Mouse (Mus musculus): Measurements from ENCODE around the gene Car14. TPM values are rescaled to one million over a fixed set of nuclear protein-coding genes. Genes with fewer than 3 reads are reported as not detected.
"Not testable (repeated sequence)": the region's sequence is repeated elsewhere in the genome, so short reads cannot be mapped to it uniquely, and the experiment has no call there.

Gene Car14
- polyA plus RNA-seq, 1 experiment from 2014 or later = 78.2 TPM

- peaks cover 13% of the 10 kb centered on the region for H3K4me1 ChIP-seq (ENCODE audit: control insufficient read depth, insufficient read depth, low read length)
- under 1% methylated on average over 103 of the region's 105 CpGs for WGBS
Measured at GRCm38 (mm10) chr3:95929581-95930470, 25.3 kb upstream of the Car14 start.

GRCm38 (mm10) chr3:95928658-95929503, 24.4 kb upstream of the Car14 start, which contains the start of gene Anp32e:
Gene Anp32e (plus strand): TSS chr3:95929246.
- ATAC-seq (replicated peaks; ENCODE audit: extremely low read depth, insufficient read depth, low FRiP score) = peak; percentile 99
- Histone ChIP-seq H3K4me1 (ENCODE audit: control insufficient read depth, insufficient read depth, low read length) (peaks cover 13% of the 10 kb centered on the region), H3K9me3 (replicated peaks; ENCODE audit: control insufficient read depth, low read length) (no peaks in the 10 kb centered on the region), H3K9ac (ENCODE audit: low read length) (peak within 1 kb of the TSS; percentile 98), H3K4me2 (ENCODE audit: low read depth, low read length) (peak within 1 kb of the TSS; percentile 76), H3K4me3 (ENCODE audit: low read length) (peak within 1 kb of the TSS; percentile 93), H3K27me3 (ENCODE audit: control insufficient read depth, insufficient read depth, low read length) (no peaks in the 10 kb centered on the region), H3K27ac (ENCODE audit: low read length) (peak within 1 kb of the TSS; percentile 90), H3K36me3 (ENCODE audit: control insufficient read depth, insufficient read depth) (peaks cover 1% of the 10 kb centered on the region; the same call in 1 of the 2 replicates)
- WGBS = under 1% methylated on average over 49 of the region's 49 CpGs

More at GRCm38 (mm10) chr3:95929581-95930470, 25.3 kb upstream of the Car14 start:
- ATAC-seq (replicated peaks; ENCODE audit: extremely low read depth, insufficient read depth, low FRiP score) = no peak
- Histone ChIP-seq H3K36me3 (ENCODE audit: control insufficient read depth, insufficient read depth) (peaks cover 10% of the 10 kb centered on the region), H3K4me2 (ENCODE audit: low read depth, low read length) (peak overlapping the region; percentile 76), H3K27ac (ENCODE audit: low read length) (peak overlapping the region; percentile 90), H3K27me3 (ENCODE audit: control insufficient read depth, insufficient read depth, low read length) (no peaks in the 10 kb centered on the region), H3K4me3 (ENCODE audit: low read length) (peak overlapping the region; percentile 93), H3K9ac (ENCODE audit: low read length) (peak overlapping the region; percentile 98), H3K9me3 (replicated peaks; ENCODE audit: control insufficient read depth, low read length) (no peaks in the 10 kb centered on the region)

- H3K27ac ChIP-seq (ENCODE audit: low read length) = peak overlapping the region; percentile 71
- H3K9me3 ChIP-seq (replicated peaks; ENCODE audit: control insufficient read depth, low read length) = no peaks in the 10 kb centered on the region
- no peaks in the 10 kb centered on the region for H3K36me3 ChIP-seq (ENCODE audit: control insufficient read depth, insufficient read depth)
- H3K4me1 ChIP-seq (ENCODE audit: control insufficient read depth, insufficient read depth, low read length) = peaks cover 13% of the 10 kb centered on the region
- 38% methylated on average over 6 of the region's 6 CpGs for WGBS
- peak overlapping the region; percentile 93 for H3K4me3 ChIP-seq (ENCODE audit: low read length)
- ATAC-seq (replicated peaks; ENCODE audit: extremely low read depth, insufficient read depth, low FRiP score) = no peak
- H3K9ac ChIP-seq (ENCODE audit: low read length) = peak overlapping the region; percentile 40
- H3K4me2 ChIP-seq (ENCODE audit: low read depth, low read length) = peak overlapping the region; percentile 59
- H3K27me3 ChIP-seq (ENCODE audit: control insufficient read depth, insufficient read depth, low read length) = no peaks in the 10 kb centered on the region
Measured at GRCm38 (mm10) chr3:95928261-95928657, 23.8 kb upstream of the Car14 start.

GRCm38 (mm10) chr3:95925087-95925486, 20.6 kb upstream of the Car14 start:
- no peaks in the 10 kb centered on the region for H3K36me3 ChIP-seq (ENCODE audit: control insufficient read depth, insufficient read depth)
- 75% methylated on average over 5 of the region's 5 CpGs for WGBS

GRCm38 (mm10) chr3:95924185-95924584, 19.7 kb upstream of the Car14 start:
- ATAC-seq (replicated peaks; ENCODE audit: extremely low read depth, insufficient read depth, low FRiP score) = no peak
- WGBS = 54% methylated on average over 4 of the region's 4 CpGs
- H3K36me3 ChIP-seq (ENCODE audit: control insufficient read depth, insufficient read depth) = no peaks in the 10 kb centered on the region
- no peaks in the 10 kb centered on the region for H3K9me3 ChIP-seq (replicated peaks; ENCODE audit: control insufficient read depth, low read length)
- H3K9ac ChIP-seq (ENCODE audit: low read length) = no peak overlapping the region
- H3K27me3 ChIP-seq (ENCODE audit: control insufficient read depth, insufficient read depth, low read length) = no peaks in the 10 kb centered on the region
- peak overlapping the region; percentile 14; the same call in 1 of the 2 replicates for H3K27ac ChIP-seq (ENCODE audit: low read length)
- H3K4me3 ChIP-seq (ENCODE audit: low read length) = no peak overlapping the region
- H3K4me1 ChIP-seq (ENCODE audit: control insufficient read depth, insufficient read depth, low read length) = no peaks in the 10 kb centered on the region
- no peak overlapping the region for H3K4me2 ChIP-seq (ENCODE audit: low read depth, low read length)

More at GRCm38 (mm10) chr3:95925087-95925486, 20.6 kb upstream of the Car14 start:
- H3K4me1 ChIP-seq (ENCODE audit: control insufficient read depth, insufficient read depth, low read length) = no peaks in the 10 kb centered on the region
- no peaks in the 10 kb centered on the region for H3K9me3 ChIP-seq (replicated peaks; ENCODE audit: control insufficient read depth, low read length)
- H3K4me3 ChIP-seq (ENCODE audit: low read length) = no peak overlapping the region
- ATAC-seq (replicated peaks; ENCODE audit: extremely low read depth, insufficient read depth, low FRiP score) = no peak
- H3K9ac ChIP-seq (ENCODE audit: low read length) = no peak overlapping the region
- no peaks in the 10 kb centered on the region for H3K27me3 ChIP-seq (ENCODE audit: control insufficient read depth, insufficient read depth, low read length)
- H3K27ac ChIP-seq (ENCODE audit: low read length) = no peak overlapping the region; the same call in 1 of the 2 replicates
- H3K4me2 ChIP-seq (ENCODE audit: low read depth, low read length) = no peak overlapping the region

- H3K4me3 ChIP-seq (ENCODE audit: low read length); H3K9ac ChIP-seq (ENCODE audit: low read length); ATAC-seq (replicated peaks; ENCODE audit: extremely low read depth, insufficient read depth, low FRiP score); H3K36me3 ChIP-seq (ENCODE audit: control insufficient read depth, insufficient read depth); H3K4me2 ChIP-seq (ENCODE audit: low read depth, low read length); H3K9me3 ChIP-seq (replicated peaks; ENCODE audit: control insufficient read depth, low read length); H3K27me3 ChIP-seq (ENCODE audit: control insufficient read depth, insufficient read depth, low read length); H3K4me1 ChIP-seq (ENCODE audit: control insufficient read depth, insufficient read depth, low read length): not testable (repeated sequence)
- peak overlapping the region; percentile 14; the same call in 1 of the 2 replicates for H3K27ac ChIP-seq (ENCODE audit: low read length)
- 86% methylated on average over 7 of the region's 7 CpGs for WGBS
Measured at GRCm38 (mm10) chr3:95923429-95923828, 18.9 kb upstream of the Car14 start.

- not testable (repeated sequence) for H3K27me3 ChIP-seq (ENCODE audit: control insufficient read depth, insufficient read depth, low read length); H3K36me3 ChIP-seq (ENCODE audit: control insufficient read depth, insufficient read depth); H3K9ac ChIP-seq (ENCODE audit: low read length); H3K4me1 ChIP-seq (ENCODE audit: control insufficient read depth, insufficient read depth, low read length); H3K4me2 ChIP-seq (ENCODE audit: low read depth, low read length); H3K4me3 ChIP-seq (ENCODE audit: low read length); H3K27ac ChIP-seq (ENCODE audit: low read length); ATAC-seq (replicated peaks; ENCODE audit: extremely low read depth, insufficient read depth, low FRiP score); H3K9me3 ChIP-seq (replicated peaks; ENCODE audit: control insufficient read depth, low read length)
- 49% methylated on average over 2 of the region's 2 CpGs for WGBS
Measured at GRCm38 (mm10) chr3:95920532-95920931, 16.0 kb upstream of the Car14 start.

- 62% methylated on average over 7 of the region's 7 CpGs for WGBS
- Histone ChIP-seq H3K4me3 (ENCODE audit: low read length) (no peak overlapping the region), H3K4me1 (ENCODE audit: control insufficient read depth, insufficient read depth, low read length) (no peaks in the 10 kb centered on the region), H3K27ac (ENCODE audit: low read length) (no peak overlapping the region), H3K36me3 (ENCODE audit: control insufficient read depth, insufficient read depth) (no peaks in the 10 kb centered on the region), H3K9ac (ENCODE audit: low read length) (no peak overlapping the region), H3K9me3 (replicated peaks; ENCODE audit: control insufficient read depth, low read length) (no peaks in the 10 kb centered on the region), H3K27me3 (ENCODE audit: control insufficient read depth, insufficient read depth, low read length) (no peaks in the 10 kb centered on the region), H3K4me2 (ENCODE audit: low read depth, low read length) (no peak overlapping the region)
- ATAC-seq (replicated peaks; ENCODE audit: extremely low read depth, insufficient read depth, low FRiP score) = no peak
Measured at GRCm38 (mm10) chr3:95916760-95917159, 12.3 kb upstream of the Car14 start.

Measured in heart, embryonic 16.5 days (tissue).